Mouse (Mus musculus) heart, adult 2 months (tissue): ENCODE data around the gene Polk.

ENCODE experiments used
- CTCF ChIP-seq: fragments of 200-600 bp; IDR thresholded peaks from 2 replicates; pipeline ENCODE4 v1.8.1; 2022; ENCODE audit warnings: antibody characterized with exemption, mild to moderate bottlenecking, moderate library complexity
- EP300 ChIP-seq: fragments of 200-500 bp; IDR thresholded peaks from 2 replicates; pipeline ENCODE4 v1.6.1; 2011; ENCODE audit warnings: low read depth, low read length, control low read depth; ENCODE audit not compliant: insufficient read depth
- POLR2A ChIP-seq: fragments of 200-500 bp; IDR thresholded peaks from 2 replicates; pipeline ENCODE4 v1.6.1; 2011; ENCODE audit warnings: mild to moderate bottlenecking, low read depth, low read length, control low read depth; ENCODE audit not compliant: insufficient read depth

- TF ChIP-seq CTCF (no peak), EP300 (no peak), POLR2A (no peak)
These were observed 45.7 kb downstream of the Polk start for GRCm38 (mm10) chr13:96496630-96497029.
